Mouse (Mus musculus) mesoderm, embryonic 11.5 days (tissue): Measurements from ENCODE around the gene Galnt14.

Experiments
- DNase-seq: peaks from one replicate; pipeline ENCODE4 v3.0.0-alpha.2; 2012; ENCODE audit warnings: low read depth, low spot score

The Galnt14 gene

GRCm38 (mm10) chr17:73512844-73513243, 197.4 kb downstream of the Galnt14 start:
- DNase-seq, result no peak

GRCm38 (mm10) chr17:73507804-73508535, 202.3 kb downstream of the Galnt14 start:
- DNase-seq, result no peak

GRCm38 (mm10) chr17:73504111-73504510, 206.1 kb downstream of the Galnt14 start:
- no peak for DNase-seq

GRCm38 (mm10) chr17:73502613-73503012, 207.6 kb downstream of the Galnt14 start:
- DNase-seq, result no peak

DNA sequence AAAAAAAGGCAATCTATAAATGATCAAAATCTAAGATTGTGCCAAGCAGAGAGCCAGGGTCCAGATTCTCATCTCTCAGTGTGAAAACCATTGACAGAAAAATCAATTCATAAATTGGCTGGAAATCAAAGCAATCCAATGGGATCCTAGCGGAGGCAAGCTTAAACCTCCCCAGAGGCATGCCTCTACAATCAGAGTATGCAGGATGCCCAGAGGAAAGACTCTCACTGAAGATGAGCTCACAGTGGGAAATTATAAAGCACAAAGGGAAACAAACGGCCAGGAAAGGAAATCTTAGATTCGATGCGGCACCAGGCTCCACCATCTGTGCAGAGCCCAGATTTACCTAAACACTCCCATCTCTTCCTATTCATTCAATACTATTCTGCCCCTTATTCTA, 220.7 kb downstream of the Galnt14 start:
- no peak for DNase-seq

- peak; percentile 77 for DNase-seq
Measured at GRCm38 (mm10) chr17:73487792-73488191, 222.5 kb downstream of the Galnt14 start.

DNA sequence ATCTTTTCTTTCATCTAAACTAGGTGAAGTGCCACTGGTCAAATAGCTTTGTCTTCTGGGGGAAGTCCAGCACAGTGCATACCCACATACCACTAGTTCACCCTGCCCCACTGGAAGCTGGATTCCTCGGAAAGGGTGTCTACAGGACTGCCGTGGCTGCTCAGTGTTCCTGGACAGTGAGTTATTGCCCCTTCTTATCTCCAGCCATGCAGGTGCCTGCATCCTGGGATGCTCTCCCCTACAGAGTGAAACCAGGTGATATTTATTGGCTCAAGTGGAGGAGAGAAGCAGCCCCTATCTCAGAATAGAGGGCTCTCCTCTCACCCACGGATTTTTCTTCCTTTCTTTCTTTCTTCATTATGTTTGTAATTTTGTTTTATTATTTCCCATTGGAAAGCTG, 222.9 kb downstream of the Galnt14 start:
- no peak for DNase-seq

DNA sequence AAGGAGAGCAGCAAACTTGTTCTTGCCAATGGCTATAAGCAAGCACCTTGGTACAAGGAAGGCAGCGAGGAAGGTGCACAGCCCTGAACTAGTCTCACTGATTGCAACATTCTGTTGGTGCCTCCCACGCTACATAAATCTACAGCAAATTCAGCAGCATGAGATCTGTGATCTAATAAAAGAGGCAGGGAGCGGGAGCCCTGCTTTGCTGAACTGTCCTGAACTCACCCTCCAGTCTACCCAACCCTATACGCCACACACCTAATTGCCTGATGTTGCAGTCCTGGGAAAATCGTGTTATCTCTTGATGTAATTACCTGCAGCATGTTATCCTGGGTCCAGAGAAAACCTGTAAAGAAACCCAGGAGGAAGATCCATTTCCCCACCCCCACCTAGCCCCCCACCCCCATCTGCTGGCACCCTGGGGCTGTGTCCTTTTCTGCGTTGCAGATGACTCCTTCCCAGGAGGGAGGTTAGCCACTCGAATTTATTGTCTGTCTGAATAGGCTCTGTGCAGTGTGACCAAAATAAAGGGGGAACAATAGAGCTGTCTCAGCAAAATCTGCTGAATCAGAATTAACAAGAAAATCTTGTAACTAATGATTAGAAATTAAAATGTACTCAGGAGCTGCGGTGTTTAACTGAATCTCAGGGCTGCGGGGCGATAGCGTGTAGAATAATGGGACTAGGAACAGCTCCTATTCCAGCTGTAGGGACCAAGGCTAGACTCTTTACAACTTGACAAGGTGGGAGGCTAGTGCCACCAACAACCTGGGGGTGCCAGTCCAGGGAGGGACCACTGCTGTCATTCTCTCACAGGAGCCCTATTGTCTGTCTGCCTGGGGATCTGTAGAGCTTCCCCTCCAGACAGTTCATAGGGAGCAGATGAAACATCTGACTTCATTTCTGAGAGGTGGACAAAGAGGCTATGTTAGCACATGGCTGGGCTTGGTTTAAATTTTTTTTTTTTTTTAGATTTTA, 232.9 kb downstream of the Galnt14 start:
- no peak for DNase-seq

- no peak for DNase-seq
Measured at GRCm38 (mm10) chr17:73474371-73474770, 235.9 kb downstream of the Galnt14 start.

DNA sequence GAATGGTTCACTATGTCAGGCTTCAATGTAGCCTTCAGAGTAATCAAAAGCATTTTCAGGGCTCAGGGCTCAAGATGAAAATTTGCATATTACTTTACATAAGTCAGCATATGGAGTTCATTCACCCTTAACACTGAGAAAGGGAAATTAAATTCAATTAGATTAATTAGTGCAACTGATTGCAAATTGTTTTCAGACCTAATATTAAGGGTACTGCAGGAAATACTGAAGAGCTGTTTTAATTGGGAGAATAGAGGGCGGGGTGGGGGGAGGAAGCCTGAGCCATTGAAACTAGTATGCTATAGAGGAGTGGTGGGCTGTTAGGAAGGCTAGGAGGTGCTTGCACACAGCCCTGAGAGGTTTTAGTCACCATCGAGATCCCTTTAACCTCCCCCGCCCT, 237.2 kb downstream of the Galnt14 start:
- no peak for DNase-seq

DNA sequence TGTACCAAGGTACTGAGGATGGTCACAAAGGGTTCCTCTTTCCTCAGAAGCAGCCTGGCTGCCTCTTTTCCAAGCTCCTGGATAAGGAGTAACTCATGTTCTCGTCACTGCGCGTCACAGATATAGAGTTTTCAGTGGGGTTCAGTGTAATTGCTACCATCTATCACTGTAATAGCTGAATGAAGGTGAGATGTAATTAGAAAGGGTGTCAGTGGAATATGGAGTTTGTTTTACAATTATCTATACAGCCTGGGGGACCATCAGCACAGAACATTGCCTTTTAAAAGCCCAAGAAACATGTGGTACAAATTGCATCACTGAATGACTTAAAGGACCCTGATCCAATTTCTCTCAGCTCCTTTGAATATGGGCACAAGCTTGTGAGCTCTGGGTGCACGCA, 249.4 kb downstream of the Galnt14 start:
- DNase-seq, result no peak

GRCm38 (mm10) chr17:73458741-73459140, 251.5 kb downstream of the Galnt14 start:
- DNase-seq, result no peak

DNA sequence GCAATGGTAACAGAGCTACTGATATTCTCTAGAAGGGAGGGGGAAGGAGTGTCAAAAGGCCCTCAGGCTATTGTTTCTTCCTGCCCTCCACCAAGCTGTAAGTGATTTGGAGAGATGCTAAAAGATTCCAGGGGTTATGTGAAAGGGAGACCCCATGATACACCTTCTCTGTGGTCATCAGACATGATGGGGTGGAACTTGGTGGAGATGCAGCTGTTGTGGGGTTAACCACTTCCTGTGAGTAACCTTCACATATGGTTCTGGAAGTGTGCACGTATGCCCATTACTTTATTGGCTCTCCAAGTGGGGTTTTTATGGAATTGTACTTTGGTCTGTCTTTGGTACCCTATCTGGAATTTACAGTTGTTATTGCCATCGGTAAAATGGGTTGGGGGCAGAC, 253.7 kb downstream of the Galnt14 start:
- no peak for DNase-seq

- no peak for DNase-seq
Measured at GRCm38 (mm10) chr17:73453646-73454045, 256.6 kb downstream of the Galnt14 start.

DNA sequence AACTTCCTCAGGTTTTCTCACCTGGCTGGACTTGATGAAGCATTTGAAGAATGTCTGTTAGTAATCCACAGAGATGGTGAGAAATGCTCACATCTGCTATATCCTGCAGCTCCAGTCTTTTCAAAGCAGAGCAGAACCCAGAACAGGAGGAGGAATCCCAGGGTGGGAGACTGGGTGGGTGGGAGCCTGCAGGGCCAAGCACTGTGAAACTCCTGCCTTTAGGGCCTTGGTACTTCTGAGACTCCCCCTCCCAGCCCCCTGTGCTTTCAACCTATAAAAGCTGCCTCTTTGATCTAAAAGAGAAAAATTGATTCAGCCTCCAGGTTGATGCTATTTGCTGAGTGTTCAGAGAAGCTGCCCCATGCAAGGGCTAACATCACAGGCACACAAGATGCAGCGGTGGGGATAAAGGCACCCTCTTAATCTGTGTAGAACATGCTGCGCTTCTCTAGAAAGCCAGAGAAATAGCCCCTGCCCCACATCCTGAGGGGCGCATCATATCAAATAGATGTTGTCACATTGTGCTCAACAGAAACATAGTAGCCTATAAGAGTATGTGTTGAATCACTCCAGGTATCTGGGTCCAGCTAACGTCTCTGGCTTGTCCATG, 258.0 kb downstream of the Galnt14 start:
- no peak for DNase-seq

DNA sequence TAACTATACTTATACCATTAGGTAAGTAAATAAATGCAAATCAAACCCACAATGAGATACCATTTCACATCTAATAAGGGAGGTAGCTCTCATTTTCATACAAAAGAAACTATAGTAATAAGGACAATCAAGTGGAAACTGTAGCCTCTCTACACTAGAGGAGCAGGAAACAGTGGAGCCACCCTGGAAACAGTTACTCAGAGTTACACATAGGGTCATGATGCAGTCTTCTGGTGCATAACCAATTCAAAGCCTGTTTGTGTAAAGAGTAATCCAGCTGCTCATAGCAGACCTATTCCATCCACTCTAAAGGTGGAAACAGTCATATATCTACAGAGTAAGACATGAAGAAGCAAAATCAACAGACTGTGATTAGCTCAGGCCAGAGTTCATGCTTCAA, 261.1 kb downstream of the Galnt14 start:
- no peak for DNase-seq
